Mouse (Mus musculus): ENCODE measurements at regions not wholly inside any gene's neighbourhood (a gene's known extent, or its start where the extent isn't known, plus 50 kb on each side); places are given as distances from the start of the nearest gene placed in this dataset.

DNA sequence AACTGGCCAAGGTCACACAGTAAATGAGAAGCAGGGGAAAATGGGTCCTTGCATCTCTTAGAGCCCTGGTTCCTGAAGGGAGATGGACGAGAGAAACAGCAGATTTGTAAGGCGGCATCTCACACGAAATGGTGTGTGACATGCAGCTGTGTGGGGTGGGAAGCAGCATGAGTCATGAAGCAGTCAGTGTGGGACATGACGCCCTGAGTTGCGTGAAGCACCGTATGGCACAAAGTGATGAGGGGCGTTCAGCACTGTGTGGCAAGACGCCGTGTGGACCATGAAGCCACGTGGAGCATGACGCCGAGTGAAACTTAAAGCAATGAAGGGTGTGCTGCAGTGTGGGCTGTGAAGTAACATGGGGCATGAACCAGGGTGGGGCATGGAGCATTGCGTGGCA is 414.9 kb upstream of the Zmiz1 start:
- in situ Hi-C loops (cut with MboI; ENCODE audit: low sequenced_read_pairs), result no loop called here

DNA sequence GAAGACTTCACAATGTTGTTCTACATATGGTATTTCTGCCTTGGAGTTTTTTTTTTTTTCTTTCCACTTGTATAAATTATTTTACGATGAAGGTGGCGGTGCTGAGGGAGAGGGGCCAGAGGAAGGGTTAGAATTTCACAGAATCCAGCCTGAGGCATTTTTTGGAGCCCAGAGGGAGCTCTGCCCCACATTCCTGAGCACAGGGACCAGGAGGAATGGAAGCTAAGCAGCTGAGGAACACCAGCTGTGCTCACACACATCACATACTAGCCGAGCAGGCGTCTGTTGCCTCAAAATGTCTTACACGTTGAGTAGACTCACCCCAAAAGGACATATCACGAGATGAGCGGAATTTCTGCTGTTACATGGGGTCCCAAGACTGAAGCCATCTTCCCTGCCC is 414.1 kb upstream of the Zmiz1 start:
- in situ Hi-C loops (cut with MboI; ENCODE audit: low sequenced_read_pairs), result no loop called here

DNA sequence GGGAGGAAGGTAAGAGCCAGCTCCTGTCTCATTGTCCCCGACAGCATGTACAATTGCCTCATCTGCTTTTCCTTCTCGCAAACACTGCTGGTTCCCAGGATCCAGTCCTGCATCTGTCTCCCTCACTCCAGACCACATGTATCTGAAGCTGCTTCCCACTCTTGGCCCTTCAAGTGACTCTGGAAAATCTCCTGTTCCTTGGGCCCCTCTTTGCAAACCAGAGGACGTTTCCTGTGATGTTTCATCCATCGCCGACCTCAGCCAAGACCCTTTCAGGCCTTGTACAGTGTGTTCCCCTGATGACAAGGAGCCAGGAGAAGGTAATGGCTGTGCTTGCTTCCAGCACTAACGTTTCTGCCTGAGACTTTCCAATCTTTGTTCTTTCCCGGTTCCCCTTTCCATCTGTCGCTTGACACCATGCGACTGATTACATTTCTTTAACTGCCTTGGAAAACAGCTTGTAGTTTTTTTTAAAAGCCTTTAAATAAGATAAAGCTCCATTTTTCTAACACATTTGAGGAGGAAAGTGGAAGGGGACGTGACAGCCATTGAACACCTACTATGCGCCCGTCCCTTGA is 408.2 kb upstream of the Zmiz1 start:
- in situ Hi-C loops (cut with MboI; ENCODE audit: low sequenced_read_pairs), result no loop called here

DNA sequence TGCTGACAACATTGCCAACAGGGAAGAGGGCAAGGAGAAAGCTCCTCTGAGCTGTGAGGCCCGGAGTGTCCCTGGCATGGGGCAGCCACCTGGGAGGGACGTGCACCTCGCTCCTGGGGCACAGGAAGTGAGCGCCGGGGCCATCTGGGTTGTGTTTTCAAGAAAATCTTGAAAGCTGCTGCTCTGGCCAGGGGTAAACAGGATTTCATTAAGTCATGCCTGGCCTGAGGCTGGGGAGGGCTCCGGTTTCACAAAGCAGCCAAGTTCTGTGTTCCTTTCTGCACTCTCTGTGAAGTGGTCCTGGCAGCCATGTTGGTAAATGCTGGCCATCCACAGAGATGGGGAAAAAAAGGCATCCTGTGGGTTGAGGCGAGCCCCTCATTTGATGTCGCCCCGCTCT is 406.8 kb upstream of the Zmiz1 start:
- in situ Hi-C loops (cut with MboI; ENCODE audit: low sequenced_read_pairs), result no loop called here

DNA sequence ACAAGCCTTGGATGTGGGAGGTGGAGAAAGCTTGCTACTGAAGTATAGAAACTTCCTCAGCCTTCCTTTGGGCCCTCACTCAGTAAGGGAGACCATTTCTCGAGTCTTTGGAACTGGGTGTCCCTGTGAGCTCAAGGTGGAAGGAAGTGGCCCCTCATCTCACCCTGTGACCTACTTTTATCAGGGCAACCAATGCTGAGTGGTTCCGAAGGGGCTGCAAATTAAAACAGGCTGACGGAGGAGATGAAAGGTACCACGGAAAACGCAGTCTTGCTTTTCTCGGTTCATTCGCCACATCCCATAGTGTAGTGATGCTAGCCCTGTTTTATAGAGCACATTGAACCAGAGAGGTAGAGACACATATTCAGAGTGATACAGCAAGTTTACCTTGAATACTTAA is 399.6 kb upstream of the Zmiz1 start:
- in situ Hi-C loops (cut with MboI; ENCODE audit: low sequenced_read_pairs), result no loop called here

DNA sequence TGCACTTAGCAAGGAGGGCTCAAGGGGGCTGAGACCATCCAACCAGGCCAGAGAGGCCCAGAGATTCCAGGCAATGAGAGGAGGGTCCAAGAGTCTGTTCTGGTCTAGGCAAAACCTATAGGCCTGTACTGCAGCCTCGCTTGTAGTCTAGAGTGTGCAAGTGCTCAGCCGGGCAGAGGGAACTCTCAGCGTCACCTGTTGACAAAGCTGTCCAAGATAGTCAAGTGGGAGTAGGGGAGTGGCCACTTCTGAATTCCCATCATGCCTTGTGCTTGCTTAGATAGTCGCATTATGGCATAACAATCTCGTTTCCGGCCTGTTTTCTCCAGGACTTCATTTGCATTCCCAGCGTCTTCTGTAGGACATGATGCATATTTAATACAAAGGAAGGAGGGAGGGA is 398.7 kb upstream of the Zmiz1 start:
- in situ Hi-C loops (cut with MboI; ENCODE audit: low sequenced_read_pairs), result no loop called here

DNA sequence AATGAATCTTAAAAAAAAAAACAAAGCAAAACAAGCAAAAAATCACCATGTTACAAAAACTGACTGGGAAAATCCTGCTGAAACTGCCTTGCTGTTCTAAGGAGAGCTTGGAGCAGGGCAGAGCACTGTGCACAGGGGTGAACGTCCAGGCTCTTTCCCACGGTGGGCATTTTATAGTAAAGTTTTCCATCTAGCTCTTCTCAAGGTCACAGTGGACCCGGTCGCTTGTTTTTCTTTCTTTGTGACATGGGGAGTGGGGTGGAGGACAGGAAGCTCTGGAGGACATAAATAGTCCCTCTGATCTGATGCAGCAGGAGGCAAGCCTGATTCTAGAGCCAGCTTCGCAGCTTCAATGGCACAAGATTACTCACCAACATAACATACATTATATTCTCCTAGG is 395.9 kb upstream of the Zmiz1 start:
- in situ Hi-C loops (cut with MboI; ENCODE audit: low sequenced_read_pairs), result no loop called here

DNA sequence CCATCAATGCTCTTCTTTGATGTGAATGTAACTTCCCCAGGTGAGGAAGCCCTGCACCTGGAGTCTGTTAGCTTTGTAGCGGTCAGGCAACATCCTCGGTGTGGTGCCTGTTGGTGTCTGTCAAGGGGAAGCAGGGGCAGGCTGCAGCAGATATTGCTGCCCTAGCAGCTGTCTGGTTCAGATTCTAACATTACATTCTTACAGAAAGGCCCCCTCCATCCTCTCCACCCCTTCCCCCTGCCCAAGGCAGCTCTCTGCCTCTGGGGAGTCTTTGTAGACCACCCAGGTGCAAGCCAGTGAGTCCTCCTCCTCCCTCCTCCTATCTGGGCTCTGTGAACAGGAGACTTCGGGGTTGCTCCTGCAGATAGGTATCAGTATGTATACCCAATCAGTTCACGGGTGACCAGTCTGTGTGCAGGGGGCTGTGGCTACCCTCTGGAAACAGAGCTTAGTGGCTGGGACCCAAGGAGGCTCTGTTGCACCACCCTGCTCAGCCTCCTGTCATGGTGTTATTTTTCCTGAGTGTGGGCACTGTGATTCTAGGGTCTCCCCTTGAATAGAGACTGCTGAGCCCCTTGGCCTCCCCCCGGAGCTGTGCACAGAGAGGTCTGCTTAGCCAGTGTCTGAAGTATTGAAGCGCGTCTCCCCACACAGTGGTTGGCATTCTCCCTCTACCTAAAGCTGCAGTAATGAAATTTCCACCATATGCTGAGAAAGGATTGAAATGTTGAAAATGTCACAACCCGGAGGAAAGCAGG is 394.6 kb upstream of the Zmiz1 start:
- in situ Hi-C loops (cut with MboI; ENCODE audit: low sequenced_read_pairs), result no loop called here

DNA sequence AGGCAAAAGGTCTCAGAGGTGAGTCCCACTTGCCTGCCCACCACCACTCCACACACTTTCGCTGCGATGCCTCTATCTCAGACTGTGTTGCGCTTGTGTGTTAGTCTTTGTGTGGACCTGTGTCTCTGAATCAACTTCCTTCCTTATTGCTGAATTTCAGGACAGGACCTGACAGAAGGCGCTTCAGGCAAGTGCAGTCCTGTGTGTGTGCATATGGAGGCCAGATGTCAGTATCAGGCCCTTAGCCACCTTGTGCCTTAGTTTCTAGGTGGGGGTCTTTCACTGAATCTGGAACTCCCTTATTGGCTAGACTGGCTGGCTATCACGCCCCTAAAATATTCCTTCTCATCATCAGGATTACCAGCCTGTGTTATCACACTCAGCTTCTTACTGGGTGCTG is 391.6 kb upstream of the Zmiz1 start:
- in situ Hi-C loops (cut with MboI; ENCODE audit: low sequenced_read_pairs), result no loop called here

DNA sequence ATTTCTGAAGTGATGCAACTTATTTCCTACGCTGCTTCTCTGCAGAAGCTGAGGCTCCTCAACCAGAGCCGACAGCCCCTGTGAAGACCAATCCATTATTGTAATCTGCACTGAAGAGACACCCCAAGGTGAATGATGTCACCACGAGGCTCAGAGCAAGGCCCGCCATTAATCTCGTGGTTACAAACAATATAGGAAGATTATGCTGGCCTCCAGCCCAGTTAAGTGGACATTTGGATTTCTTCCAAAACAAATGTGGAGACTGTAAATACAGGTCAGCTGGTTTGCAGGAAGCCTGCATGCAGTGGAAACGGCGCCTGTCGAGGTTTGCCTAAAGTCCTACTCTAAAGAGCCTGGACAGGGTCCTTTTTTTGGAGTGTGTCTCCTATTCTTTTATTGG is 390.6 kb upstream of the Zmiz1 start:
- in situ Hi-C loops (cut with MboI; ENCODE audit: low sequenced_read_pairs), result no loop called here

DNA sequence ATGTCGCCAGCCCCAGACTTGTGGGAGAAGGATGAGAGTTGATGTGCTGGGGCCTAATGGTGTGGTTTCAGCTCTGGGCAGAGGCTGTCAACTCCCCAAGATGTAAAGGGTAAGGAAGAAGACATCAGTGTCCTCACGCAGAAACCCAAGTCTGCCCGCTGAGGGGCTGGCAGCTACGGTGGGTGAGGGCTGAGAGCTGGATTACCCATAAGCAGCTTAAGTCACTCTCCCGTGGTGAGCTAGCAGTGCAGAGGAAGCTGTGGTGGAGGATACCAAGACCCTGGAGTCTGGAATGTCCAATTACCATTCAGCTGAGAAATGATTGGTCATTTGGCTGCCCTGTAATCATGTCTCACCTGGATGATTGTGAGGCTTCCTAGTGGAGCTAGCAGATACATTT is 385.8 kb upstream of the Zmiz1 start:
- in situ Hi-C loops (cut with MboI; ENCODE audit: low sequenced_read_pairs), result no loop called here

DNA sequence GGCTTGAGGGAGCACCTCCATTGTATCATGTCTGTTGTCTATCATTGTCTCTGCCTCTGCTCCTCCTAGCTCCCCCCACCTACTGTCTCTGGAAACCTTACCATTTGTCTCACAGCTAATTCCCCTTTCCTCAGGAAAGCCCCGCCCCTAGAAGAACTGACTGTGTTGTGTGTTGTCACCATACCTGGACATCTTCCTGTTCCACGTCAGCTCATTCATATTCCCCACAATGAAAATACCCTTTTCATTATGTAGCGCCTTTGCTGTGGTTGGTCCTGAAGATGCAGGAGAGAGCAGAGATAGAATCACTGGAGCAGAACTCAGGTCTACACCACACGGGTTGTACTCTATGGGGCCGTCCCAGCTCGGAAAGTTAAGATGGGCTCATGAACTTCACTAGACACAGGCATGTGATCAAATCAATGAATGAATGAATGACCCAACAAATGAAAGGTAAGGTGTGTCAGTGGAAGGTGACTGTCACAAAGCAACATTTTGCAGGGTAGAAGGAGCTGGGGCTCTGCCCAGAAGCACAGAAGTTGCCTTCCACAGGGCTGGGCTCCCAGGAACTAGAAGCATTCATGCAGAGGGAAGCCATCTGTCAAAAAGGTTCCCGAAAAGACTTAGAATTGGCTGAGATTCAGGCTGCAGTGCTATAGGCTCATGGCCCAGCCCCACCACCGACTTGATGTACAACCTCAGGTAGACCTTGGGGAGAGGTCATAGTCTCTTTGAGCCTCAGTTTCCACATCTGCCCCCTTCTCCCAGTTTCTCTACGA is 384.8 kb upstream of the Zmiz1 start:
- in situ Hi-C loops (cut with MboI; ENCODE audit: low sequenced_read_pairs), result no loop called here

DNA sequence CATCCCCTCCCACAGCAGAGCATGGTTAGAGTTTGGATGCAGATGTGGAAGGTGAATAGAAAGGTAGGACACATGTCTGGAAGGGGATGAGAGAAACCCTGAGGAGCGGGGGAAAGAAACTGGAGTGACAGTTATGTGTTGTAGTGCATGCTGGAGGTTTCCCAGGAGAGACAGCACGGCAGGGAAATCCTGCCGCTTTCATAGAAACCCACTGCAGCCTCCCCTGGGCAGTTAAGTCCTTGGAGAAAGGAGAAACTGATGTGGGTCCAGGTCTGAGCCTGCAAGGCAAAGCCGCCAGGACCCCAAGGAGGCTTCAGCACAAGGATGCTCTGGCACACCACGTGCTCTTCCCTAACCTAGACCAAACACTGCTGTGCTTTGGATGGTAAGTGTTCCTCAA is 384.1 kb upstream of the Zmiz1 start:
- in situ Hi-C loops (cut with MboI; ENCODE audit: low sequenced_read_pairs), result no loop called here

DNA sequence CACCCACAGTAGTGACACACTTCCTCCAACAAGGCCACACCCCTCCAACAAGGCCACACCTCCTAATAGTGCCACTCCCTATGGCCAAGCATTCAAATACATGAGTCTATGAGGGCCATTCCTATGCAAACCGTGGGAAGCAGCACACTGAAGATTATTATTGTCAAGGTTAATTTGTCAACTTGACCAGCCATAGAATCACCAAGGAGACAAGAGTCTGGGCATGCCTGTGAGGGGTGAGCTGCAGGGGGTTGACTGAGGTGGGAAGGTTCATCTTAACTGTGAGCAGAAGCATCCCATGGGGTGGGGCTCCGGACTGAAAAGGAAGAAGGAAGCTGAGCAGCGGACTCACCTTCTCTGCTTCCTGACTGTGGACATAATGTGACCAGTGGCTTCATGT is 378.6 kb upstream of the Zmiz1 start:
- in situ Hi-C loops (cut with MboI; ENCODE audit: low sequenced_read_pairs), result no loop called here

DNA sequence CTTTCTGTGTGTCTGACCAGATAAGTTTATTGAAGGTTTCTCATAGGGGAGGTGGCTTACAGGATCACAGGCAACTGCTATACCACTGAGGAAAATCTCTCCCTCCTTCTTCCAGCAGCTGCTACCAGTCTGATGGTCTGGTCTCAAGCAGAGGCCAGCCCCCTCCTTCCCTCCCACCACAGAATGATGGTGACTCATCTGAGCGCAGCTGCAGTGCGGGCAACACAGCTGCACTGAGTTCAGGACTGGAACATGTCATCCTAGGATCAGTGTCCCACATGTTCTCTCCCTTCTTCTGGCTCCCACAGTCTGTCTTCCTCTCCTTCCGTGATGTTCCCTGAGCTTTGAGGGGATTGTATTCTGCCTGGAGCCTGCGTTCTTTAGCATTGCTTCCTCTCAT is 375.1 kb upstream of the Zmiz1 start:
- in situ Hi-C loops (cut with MboI; ENCODE audit: low sequenced_read_pairs), result no loop called here

DNA sequence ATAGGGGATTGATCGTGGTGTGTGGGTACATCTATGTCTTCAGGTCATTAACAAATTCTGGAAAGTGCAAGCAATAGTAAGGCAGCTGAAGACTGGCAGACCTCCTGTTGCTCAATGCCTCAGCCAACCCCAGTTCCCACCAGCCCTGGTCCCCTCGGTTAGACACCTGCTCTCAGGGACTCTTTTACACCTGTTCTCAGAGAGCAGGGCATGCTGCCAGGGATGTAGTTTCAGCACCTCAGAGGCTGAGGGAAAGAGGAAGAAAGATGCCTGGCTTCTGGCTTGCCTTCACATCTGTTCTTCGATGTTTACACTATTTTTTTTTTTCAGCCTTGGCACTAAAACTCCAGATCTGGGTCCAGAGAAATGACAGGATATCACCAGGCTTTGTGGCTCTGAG is 362.2 kb upstream of the Zmiz1 start:
- in situ Hi-C loops (cut with MboI; ENCODE audit: low sequenced_read_pairs), result no loop called here

DNA sequence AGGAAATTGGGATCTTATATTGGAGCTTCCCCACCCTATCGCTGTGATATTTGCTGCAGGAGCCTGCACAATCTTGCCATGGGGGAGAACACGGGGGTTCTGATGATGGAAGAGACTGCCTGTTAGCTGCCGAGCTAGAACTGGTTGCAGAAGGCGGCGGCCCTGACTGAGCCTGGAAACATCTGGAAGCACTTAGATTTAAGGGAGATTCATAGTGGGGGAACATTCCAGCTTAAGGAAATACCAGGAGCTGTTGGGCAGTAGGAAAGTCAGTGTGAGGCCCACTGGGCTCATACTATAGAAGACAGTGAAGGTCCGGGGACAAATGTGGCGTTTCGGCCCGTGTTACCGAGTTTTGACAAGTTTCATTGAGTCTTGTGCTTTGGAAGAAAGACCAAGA is 353.6 kb upstream of the Zmiz1 start:
- in situ Hi-C loops (cut with MboI; ENCODE audit: low sequenced_read_pairs), result loop anchor here (25.0 kb wide), 2 partner anchors 357 to 457 kb away; partner anchors contain the start of gene Zmiz1

DNA sequence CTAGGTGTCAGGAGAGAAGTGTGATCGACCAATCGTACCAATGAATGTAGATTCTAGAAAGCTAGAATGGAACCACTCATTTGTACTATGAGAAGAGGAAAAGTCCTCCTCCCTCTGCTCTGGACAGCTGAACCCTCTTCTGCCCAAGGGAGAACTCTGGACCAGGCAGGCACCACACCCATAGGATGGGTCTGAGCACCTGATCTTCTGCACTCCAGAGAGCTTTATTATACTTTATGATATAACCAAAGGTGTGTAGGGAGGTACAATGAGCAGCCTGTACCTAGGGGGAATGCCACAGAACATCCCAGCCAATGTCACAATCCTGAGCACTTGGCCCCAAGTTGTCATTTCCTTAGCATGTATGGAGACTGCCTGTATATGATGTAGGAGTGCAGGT is 352.5 kb upstream of the Zmiz1 start:
- in situ Hi-C loops (cut with MboI; ENCODE audit: low sequenced_read_pairs), result loop anchor here (25.0 kb wide), 2 partner anchors 356 to 456 kb away; partner anchors contain the start of gene Zmiz1

DNA sequence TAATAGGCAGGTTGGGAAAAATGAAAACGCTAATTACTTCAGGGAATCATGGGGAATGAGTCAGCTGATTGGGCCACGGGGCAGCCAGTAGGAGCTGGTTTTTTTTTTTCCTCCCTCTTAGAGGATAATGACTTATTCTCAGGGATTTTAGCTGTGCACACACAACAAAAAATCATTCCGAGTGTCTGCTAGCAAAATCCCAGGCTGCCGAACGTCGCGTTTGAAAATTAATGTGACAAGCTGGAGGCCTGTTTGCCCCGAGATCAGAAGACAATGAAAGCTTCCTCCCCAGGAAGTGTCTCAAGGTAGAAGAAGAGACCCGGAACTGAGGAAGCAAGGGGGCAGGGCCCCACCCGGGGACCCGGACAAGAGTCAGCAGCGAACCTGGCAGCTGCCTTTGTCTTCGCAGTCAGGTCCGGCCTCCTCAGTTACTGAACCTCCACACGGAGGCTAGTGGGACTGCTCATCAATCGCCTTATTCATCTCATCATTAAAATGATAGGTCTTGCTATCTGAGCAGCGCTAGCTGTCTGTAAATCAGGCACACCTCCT is 350.8 kb upstream of the Zmiz1 start:
- in situ Hi-C loops (cut with MboI; ENCODE audit: low sequenced_read_pairs), result loop anchor here (25.0 kb wide), 2 partner anchors 354 to 454 kb away; partner anchors contain the start of gene Zmiz1

DNA sequence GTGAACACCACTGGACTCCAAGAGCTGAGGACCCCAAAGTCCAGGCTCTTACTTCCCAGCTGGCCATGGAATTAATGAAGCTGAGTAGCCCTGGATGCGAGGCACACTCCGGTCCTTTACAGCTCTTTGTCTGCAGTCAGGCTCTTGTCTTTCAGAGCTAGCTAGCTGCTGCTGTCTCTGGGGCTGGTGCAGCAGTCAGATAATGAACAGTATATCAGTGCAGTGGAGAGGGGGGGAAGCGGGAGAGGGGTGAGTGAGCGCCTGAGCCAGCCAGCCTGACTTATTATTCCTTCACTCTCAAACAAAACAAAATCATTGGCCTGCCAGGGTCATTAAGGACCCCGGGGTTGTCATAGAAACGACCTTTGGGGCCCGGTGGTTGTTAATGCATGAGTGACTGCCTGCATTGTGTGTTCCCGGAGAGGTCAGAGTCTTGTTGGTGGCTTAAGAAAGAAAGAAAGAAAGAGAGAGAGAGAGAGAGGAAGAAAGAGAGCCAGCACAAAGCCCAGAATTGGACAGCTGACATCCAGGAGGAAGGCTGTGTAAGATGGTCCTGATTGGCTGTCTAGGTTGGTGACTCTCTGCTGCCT is 350.2 kb upstream of the Zmiz1 start:
- in situ Hi-C loops (cut with MboI; ENCODE audit: low sequenced_read_pairs), result loop anchor here (25.0 kb wide), 2 partner anchors 354 to 454 kb away; partner anchors contain the start of gene Zmiz1

DNA sequence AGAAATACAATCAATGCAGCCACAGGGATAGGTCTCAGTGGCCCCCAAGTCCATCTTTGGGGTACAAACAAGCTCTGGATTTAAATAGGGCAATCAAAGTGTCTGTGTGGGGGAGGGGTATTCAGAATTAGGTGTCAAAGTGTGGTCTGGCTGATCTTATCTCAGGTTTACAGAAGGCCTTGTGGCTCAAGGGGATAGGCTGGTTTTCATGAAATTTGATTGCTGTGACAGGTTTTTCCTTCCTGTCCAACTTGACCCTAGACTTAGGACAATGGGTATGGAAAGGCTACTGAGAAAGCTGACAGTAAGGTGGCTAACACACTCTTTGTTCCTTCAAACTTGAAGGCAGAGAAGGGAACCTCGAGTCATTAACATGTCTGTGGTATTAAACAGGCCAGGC is 349.3 kb upstream of the Zmiz1 start:
- in situ Hi-C loops (cut with MboI; ENCODE audit: low sequenced_read_pairs), result loop anchor here (25.0 kb wide), 2 partner anchors 353 to 453 kb away; partner anchors contain the start of gene Zmiz1
